Mouse (Mus musculus): ENCODE data around the gene Rassf7.

GRCm38 (mm10) chr7:141210606-141211131 is 5.0 kb upstream of the Rassf7 start:
- TF ChIP-seq CTCF (IDR thresholded peaks at IDR 0.05; ENCODE audit: control insufficient read depth, insufficient read depth, low read length), result no peak
- TF ChIP-seq POLR2A (IDR thresholded peaks at IDR 0.05; ENCODE audit: borderline replicate concordance, control insufficient read depth, low read depth, low read length), result no peak

Data from bone marrow, adult 2 months (tissue).